Mouse (Mus musculus): ENCODE data around the gene Cnpy3.
A peak's percentile ranks its signal among the peaks of the same experiment; 100 is the strongest.

The Cnpy3 gene

GRCm38 (mm10) chr17:46724477-46725084 lies 27.4 kb downstream of the Cnpy3 start:
- no peak for ATAC-seq (ENCODE audit: insufficient number of reproducible peaks, low FRiP score, low TSS enrichment)

- ATAC-seq (ENCODE audit: insufficient number of reproducible peaks, low FRiP score, low TSS enrichment), result no peak
These were observed 30.9 kb downstream of the Cnpy3 start for GRCm38 (mm10) chr17:46721077-46721476.

- no peak for ATAC-seq (ENCODE audit: insufficient number of reproducible peaks, low FRiP score, low TSS enrichment)
These were observed 37.1 kb downstream of the Cnpy3 start for GRCm38 (mm10) chr17:46714756-46715481.

GRCm38 (mm10) chr17:46713849-46714248 lies 38.2 kb downstream of the Cnpy3 start:
- ATAC-seq (ENCODE audit: insufficient number of reproducible peaks, low FRiP score, low TSS enrichment), result no peak

GRCm38 (mm10) chr17:46712442-46712841 lies 39.6 kb downstream of the Cnpy3 start:
- ATAC-seq (ENCODE audit: insufficient number of reproducible peaks, low FRiP score, low TSS enrichment), result no peak

GRCm38 (mm10) chr17:46711612-46712271 lies 40.3 kb downstream of the Cnpy3 start:
- ATAC-seq (ENCODE audit: insufficient number of reproducible peaks, low FRiP score, low TSS enrichment), result no peak; the same call in 1 of the 2 replicates

- peak; percentile 83 for ATAC-seq (ENCODE audit: insufficient number of reproducible peaks, low FRiP score, low TSS enrichment)
These were observed 40.9 kb downstream of the Cnpy3 start, which contains the start of gene Pex6 for GRCm38 (mm10) chr17:46710959-46711597. Gene Pex6, plus strand, starts transcription at chr17:46711463.

- no peak for ATAC-seq (ENCODE audit: insufficient number of reproducible peaks, low FRiP score, low TSS enrichment)
These were observed 45.5 kb downstream of the Cnpy3 start for GRCm38 (mm10) chr17:46706375-46707089.

GRCm38 (mm10) chr17:46704887-46705835 lies 46.9 kb downstream of the Cnpy3 start, which contains the start of gene Ppp2r5d:
Gene Ppp2r5d, minus strand, starts transcription at chr17:46705111.
- peak; percentile 95 for ATAC-seq (ENCODE audit: insufficient number of reproducible peaks, low FRiP score, low TSS enrichment)

- peak; percentile 31 for ATAC-seq (ENCODE audit: insufficient number of reproducible peaks, low FRiP score, low TSS enrichment)
These were observed 47.8 kb downstream of the Cnpy3 start for GRCm38 (mm10) chr17:46703971-46704886.

- no peak for ATAC-seq (ENCODE audit: insufficient number of reproducible peaks, low FRiP score, low TSS enrichment)
These were observed 49.5 kb downstream of the Cnpy3 start for GRCm38 (mm10) chr17:46702506-46702905.

- ATAC-seq (ENCODE audit: insufficient number of reproducible peaks, low FRiP score, low TSS enrichment), result no peak
These were observed 49.9 kb downstream of the Cnpy3 start for GRCm38 (mm10) chr17:46702100-46702499.

- ATAC-seq (ENCODE audit: insufficient number of reproducible peaks, low FRiP score, low TSS enrichment), result no peak
These were observed 50.5 kb downstream of the Cnpy3 start for GRCm38 (mm10) chr17:46701489-46701888.

GRCm38 (mm10) chr17:46699912-46700311 lies 52.1 kb downstream of the Cnpy3 start:
- no peak for ATAC-seq (ENCODE audit: insufficient number of reproducible peaks, low FRiP score, low TSS enrichment)

- ATAC-seq (ENCODE audit: insufficient number of reproducible peaks, low FRiP score, low TSS enrichment), result no peak
These were observed 52.8 kb downstream of the Cnpy3 start for GRCm38 (mm10) chr17:46699245-46699644.

- no peak for ATAC-seq (ENCODE audit: insufficient number of reproducible peaks, low FRiP score, low TSS enrichment)
These were observed 53.5 kb downstream of the Cnpy3 start for GRCm38 (mm10) chr17:46698515-46698914.

GRCm38 (mm10) chr17:46694517-46695063 lies 57.4 kb downstream of the Cnpy3 start:
- ATAC-seq (ENCODE audit: insufficient number of reproducible peaks, low FRiP score, low TSS enrichment), result no peak

GRCm38 (mm10) chr17:46691390-46691789 lies 60.6 kb downstream of the Cnpy3 start:
- no peak for ATAC-seq (ENCODE audit: insufficient number of reproducible peaks, low FRiP score, low TSS enrichment)
